Mouse (Mus musculus) midbrain, embryonic 16.5 days (tissue): ENCODE data around the gene Cfap157. TPM values are rescaled to one million over a fixed set of nuclear protein-coding genes. Genes with fewer than 3 reads are reported as not detected.

Experiments
- ATAC-seq: fragments of 200-750 bp; cut with Nextera tagmentation; 2 replicates; pipeline ENCODE4 v1.8.0; 2017; ENCODE audit warnings: moderate TSS enrichment
- H3K27ac ChIP-seq: fragments of 300-500 bp; sonication (generic); 2 replicates; pipeline ENCODE4 v1.5.1; 2014; ENCODE audit warnings: mild to moderate bottlenecking, low read length, mixed read lengths
- H3K27me3 ChIP-seq: fragments of 300-500 bp; sonication (generic); 2 replicates; pipeline ENCODE4 v1.6.1; 2014; ENCODE audit warnings: low read depth, low read length, mixed read lengths; ENCODE audit not compliant: control insufficient read depth, insufficient read depth
- H3K36me3 ChIP-seq: fragments of 300-500 bp; sonication (generic); 2 replicates; pipeline ENCODE4 v1.6.1; 2014; ENCODE audit warnings: mild to moderate bottlenecking, low read length, moderate library complexity, mixed read lengths; ENCODE audit not compliant: control insufficient read depth, insufficient read depth
- H3K4me1 ChIP-seq: fragments of 300-500 bp; sonication (generic); 2 replicates; pipeline ENCODE4 v1.6.1; 2014; ENCODE audit warnings: mild to moderate bottlenecking, low read length, mixed read lengths; ENCODE audit not compliant: control insufficient read depth, insufficient read depth
- H3K4me2 ChIP-seq: fragments of 300-500 bp; sonication (generic); 2 replicates; pipeline ENCODE4 v1.6.1; 2014; ENCODE audit warnings: mild to moderate bottlenecking, low read length, mixed read lengths
- H3K4me3 ChIP-seq: fragments of 300-500 bp; sonication (generic); 2 replicates; pipeline ENCODE4 v1.5.1; 2014; ENCODE audit warnings: low read depth, mild to moderate bottlenecking, low read length, moderate library complexity, mixed read lengths
- H3K9ac ChIP-seq: fragments of 300-500 bp; sonication (generic); 2 replicates; pipeline ENCODE4 v1.6.1; 2014; ENCODE audit warnings: low read depth, low read length, mixed read lengths
- H3K9me3 ChIP-seq: fragments of 300-500 bp; sonication (generic); replicated peaks from 2 replicates; pipeline ENCODE4 v1.6.1; 2014; ENCODE audit warnings: mild to moderate bottlenecking, low read length, mixed read lengths; ENCODE audit not compliant: control insufficient read depth, poor library complexity, severe bottlenecking
- WGBS: fragments of 180-500 bp; shearing (Covaris S2); extraction: QIAGEN DNeasy Blood & Tissue Kit; methylation state at CpG from one replicate; pipeline ENCODE4 v1.1.7; 2014; 5-methylcytosine and 5-hydroxymethylcytosine counted together
- polyA plus RNA-seq: library from polyadenylated mRNA; unstranded; fragments of >200 nt; fragmentation: Nextera tagmentation; extraction: Ambion mirVana; gene quantifications from 2 replicates; pipeline ENCODE4 v1.2.1, GENCODE M21; 2015

The Cfap157 gene
- polyA plus RNA-seq, 1 experiment from 2014 or later: 0.99 TPM

- no peak overlapping the region for H3K27ac ChIP-seq
- no peak overlapping the region for H3K9ac ChIP-seq
- H3K36me3 ChIP-seq: peaks cover 15% of the 10 kb centered on the region
- no peaks in the 10 kb centered on the region for H3K27me3 ChIP-seq
- no peak overlapping the region for H3K4me2 ChIP-seq
- WGBS: 69% methylated on average over 11 of the region's 11 CpGs
- no peak overlapping the region for H3K4me3 ChIP-seq
- no peaks in the 10 kb centered on the region for H3K4me1 ChIP-seq
- 0 out of 2 replicates have a peak, but pooled peaks have one; percentile 11 for ATAC-seq
- H3K9me3 ChIP-seq: no peaks in the 10 kb centered on the region
Observed at GRCm38 (mm10) chr2:32821041-32821802, 37.0 kb upstream of the Cfap157 start.

DNA sequence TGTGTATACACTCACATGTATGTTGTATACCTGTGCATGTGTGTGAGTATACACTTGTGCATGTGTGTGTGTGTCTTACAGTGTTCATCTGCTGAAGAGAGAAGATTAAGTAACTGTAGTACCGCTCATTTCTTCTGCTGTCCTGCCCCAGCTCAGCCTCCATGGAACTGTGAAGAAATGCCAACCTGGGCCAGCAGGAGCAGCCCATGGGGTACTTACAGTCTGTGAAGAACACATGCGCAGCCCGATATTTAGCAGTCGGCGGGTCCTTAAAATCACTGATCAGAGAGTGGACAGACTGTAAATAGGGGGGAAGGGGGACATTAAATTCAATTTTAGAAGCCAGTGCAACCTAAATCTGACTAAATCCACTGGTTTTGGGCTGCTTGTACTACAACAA, 34.0 kb upstream of the Cfap157 start:
- Histone ChIP-seq H3K4me2 (no peak overlapping the region), H3K36me3 (peaks cover 25% of the 10 kb centered on the region), H3K4me3 (no peak overlapping the region), H3K9ac (no peak overlapping the region), H3K27me3 (no peaks in the 10 kb centered on the region), H3K27ac (no peak overlapping the region), H3K4me1 (no peaks in the 10 kb centered on the region), H3K9me3 (no peaks in the 10 kb centered on the region)
- 98% methylated on average over 5 of the region's 5 CpGs for WGBS
- ATAC-seq: no peak

- H3K9me3 ChIP-seq: no peaks in the 10 kb centered on the region
- no peak overlapping the region for H3K4me3 ChIP-seq
- no peak overlapping the region for H3K9ac ChIP-seq
- H3K4me2 ChIP-seq: no peak overlapping the region
- no peak for ATAC-seq
- H3K36me3 ChIP-seq: peaks cover 31% of the 10 kb centered on the region
- whole genome bisulfite sequencing: 67% methylated on average over 7 of the region's 7 CpGs
- no peaks in the 10 kb centered on the region for H3K27me3 ChIP-seq
- no peaks in the 10 kb centered on the region for H3K4me1 ChIP-seq
- no peak overlapping the region for H3K27ac ChIP-seq
Observed at GRCm38 (mm10) chr2:32817589-32817988, 33.4 kb upstream of the Cfap157 start.

- Histone ChIP-seq H3K4me2 (no peak overlapping the region), H3K36me3 (peaks cover 31% of the 10 kb centered on the region), H3K4me3 (no peak overlapping the region), H3K9ac (no peak overlapping the region), H3K4me1 (no peaks in the 10 kb centered on the region), H3K27ac (no peak overlapping the region), H3K27me3 (no peaks in the 10 kb centered on the region), H3K9me3 (no peaks in the 10 kb centered on the region)
- WGBS: 67% methylated on average over 17 of the region's 17 CpGs
- ATAC-seq: no peak
Observed at GRCm38 (mm10) chr2:32816946-32817581, 32.8 kb upstream of the Cfap157 start.

- Histone ChIP-seq H3K27me3 (no peaks in the 10 kb centered on the region), H3K36me3 (peaks cover 35% of the 10 kb centered on the region), H3K9me3 (no peaks in the 10 kb centered on the region), H3K4me2 (no peak overlapping the region), H3K27ac (no peak overlapping the region), H3K9ac (no peak overlapping the region), H3K4me3 (no peak overlapping the region), H3K4me1 (no peaks in the 10 kb centered on the region)
- ATAC-seq: no peak
- 88% methylated on average over 2 of the region's 2 CpGs for WGBS
Observed at GRCm38 (mm10) chr2:32816497-32816896, 32.3 kb upstream of the Cfap157 start.

- 84% methylated on average over 8 of the region's 8 CpGs for WGBS
- ATAC-seq: no peak
- Histone ChIP-seq H3K4me2 (no peak overlapping the region), H3K27me3 (no peaks in the 10 kb centered on the region), H3K4me3 (no peak overlapping the region), H3K4me1 (no peaks in the 10 kb centered on the region), H3K36me3 (peaks cover 53% of the 10 kb centered on the region), H3K9me3 (no peaks in the 10 kb centered on the region), H3K9ac (no peak overlapping the region), H3K27ac (no peak overlapping the region)
Observed at GRCm38 (mm10) chr2:32811959-32812358, 27.7 kb upstream of the Cfap157 start.

- H3K4me2 ChIP-seq: no peak overlapping the region
- H3K27ac ChIP-seq: no peak overlapping the region
- no peaks in the 10 kb centered on the region for H3K27me3 ChIP-seq
- H3K9me3 ChIP-seq: no peaks in the 10 kb centered on the region
- 95% methylated on average over 14 of the region's 14 CpGs for WGBS
- H3K9ac ChIP-seq: no peak overlapping the region
- H3K4me3 ChIP-seq: no peak overlapping the region
- ATAC-seq: no peak
- peaks cover 57% of the 10 kb centered on the region for H3K36me3 ChIP-seq
- H3K4me1 ChIP-seq: no peaks in the 10 kb centered on the region
Observed at GRCm38 (mm10) chr2:32808816-32809566, 24.8 kb upstream of the Cfap157 start.

- H3K27me3 ChIP-seq: no peaks in the 10 kb centered on the region
- H3K27ac ChIP-seq: no peak overlapping the region
- no peak for ATAC-seq
- H3K36me3 ChIP-seq: peaks cover 60% of the 10 kb centered on the region
- 79% methylated on average over 10 of the region's 10 CpGs for WGBS
- H3K4me3 ChIP-seq: no peak overlapping the region
- H3K4me2 ChIP-seq: no peak overlapping the region
- H3K9me3 ChIP-seq: no peaks in the 10 kb centered on the region
- H3K9ac ChIP-seq: no peak overlapping the region
- H3K4me1 ChIP-seq: no peaks in the 10 kb centered on the region
Observed at GRCm38 (mm10) chr2:32798251-32798962, 14.2 kb upstream of the Cfap157 start.
